Mouse (Mus musculus) CD4-positive naive resting alpha-beta T cell, adult 57 days (primary cell): ENCODE results near the gene Nol3. TPM values are rescaled to one million over a fixed set of nuclear protein-coding genes. Genes with fewer than 3 reads are reported as not detected.

Experiments
- total RNA-seq: library from RNA; stranded (reverse); gene quantifications from one replicate; pipeline ENCODE4 v1.2.4, GENCODE M21; 2023

Nol3 gene
- total RNA-seq: not detected

DNA sequence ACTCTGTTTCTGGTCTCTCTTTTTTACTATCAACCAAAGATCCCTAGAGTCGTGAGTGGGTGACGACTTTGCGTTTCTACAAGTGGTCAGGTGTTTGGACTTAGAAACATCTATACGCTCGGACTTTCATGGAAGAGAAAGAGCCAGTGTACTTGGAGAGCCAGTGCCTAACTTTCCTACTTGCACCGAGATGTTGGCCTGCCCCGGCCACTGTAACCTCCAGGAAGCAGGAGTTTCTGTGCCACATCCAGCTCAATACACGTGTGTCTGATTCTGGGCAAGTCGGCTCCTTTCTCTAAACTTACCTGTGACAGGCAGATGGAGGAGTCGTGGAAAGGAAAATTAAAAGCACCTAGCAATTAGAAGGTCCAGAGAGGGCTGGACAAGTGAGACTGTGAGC lies at the start of gene Nol3:
Gene Nol3, plus strand, starts transcription at position 301 of the 400 bp plus-strand sequence.

DNA sequence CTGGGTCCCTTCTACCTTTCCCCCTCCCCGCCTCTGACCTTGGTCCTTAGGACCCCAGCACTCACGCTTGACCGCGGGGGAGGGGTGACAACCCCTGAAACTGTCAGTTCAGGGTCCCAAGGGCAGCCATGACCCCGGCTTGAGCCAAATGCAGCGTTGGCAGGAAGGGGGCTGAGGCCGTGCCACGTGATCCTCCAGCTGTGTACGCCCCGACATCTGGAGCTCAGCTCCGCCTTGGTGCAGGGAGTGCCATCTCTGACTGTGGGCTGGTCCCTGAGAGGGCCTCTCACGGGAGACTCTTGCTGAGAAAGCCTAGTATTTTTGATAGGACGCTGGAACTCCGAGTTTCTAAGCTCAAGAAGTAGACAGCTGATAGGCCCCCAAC lies 21.0 kb upstream of the Nol3 start, which contains the start of gene B3gnt9:
Gene B3gnt9, minus strand, starts transcription at position 188 of the 385 bp plus-strand sequence.

DNA sequence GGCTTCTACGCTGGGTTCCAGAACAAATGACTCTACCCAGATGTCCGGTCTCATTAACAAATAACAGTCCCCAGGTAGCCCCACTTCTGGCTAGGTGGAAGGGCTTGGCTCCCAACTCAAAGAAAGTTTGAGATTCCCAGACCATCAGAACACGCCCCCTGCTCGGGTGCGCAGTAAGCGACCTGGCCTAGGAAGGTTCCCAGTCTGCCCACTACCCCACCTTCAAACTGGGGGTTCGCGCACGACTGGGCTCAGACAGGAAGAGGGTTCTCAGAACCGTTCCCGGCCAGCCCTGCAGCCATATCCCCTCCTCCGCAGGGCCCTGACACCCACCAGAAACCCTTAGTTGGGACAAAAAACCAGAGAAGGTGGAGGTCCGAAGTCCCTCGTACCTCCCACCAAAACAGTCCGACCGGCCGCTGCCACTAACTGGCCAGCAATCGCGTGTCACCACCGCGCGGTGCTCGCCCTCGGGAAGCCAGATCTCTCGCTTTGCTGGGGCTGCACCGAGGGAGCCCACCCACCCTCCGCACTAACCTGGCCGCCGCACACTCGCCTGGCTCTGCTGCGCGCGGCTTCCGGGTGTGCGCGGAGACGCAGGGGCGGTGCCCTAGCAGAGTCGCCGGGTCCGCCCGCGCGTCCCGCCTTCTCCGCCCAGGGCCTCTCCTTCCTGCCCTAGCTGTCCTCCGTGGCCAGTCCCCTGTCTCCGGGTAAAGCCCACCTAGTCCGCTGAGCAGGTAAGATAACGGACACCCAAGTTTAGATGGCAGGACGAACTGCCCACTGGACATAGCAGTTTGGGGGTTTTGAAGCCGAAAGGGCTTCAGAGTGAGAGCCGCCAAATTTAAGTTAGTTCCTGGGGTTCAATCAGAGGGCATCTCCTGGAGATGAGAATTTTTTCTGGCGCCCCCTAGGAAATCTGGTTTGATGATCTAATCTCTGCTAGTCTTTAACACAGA lies 11.6 kb upstream of the Nol3 start, which contains the start of the genes Tradd and Fbxl8:
Gene Tradd, minus strand, starts transcription at position 586 of the 959 bp plus-strand sequence.
Gene Fbxl8, plus strand, starts transcription at position 625 of the 959 bp plus-strand sequence.

DNA sequence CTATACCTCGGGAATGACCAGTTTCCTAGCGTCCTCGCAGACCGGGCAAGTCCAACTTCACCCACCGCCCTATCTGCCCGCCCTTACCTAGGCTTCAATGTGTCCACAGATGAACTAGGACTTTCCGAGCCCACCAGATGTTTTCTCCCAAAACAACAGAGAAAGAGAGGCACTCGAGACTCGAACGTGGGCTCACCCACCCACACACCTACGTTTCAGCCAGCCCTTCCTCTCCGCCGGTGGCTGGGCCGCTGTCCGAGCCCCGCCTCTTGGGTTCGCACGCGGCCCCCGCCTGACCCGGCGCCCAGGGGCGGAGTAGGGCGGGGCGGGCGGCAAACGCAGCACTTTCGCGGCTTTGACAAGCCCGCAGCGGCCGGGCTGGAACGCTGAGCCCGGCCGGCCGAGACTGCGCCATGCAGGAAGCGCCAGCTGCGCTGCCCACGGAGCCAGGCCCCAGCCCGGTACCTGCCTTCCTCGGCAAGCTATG lies 6.4 kb upstream of the Nol3 start, which contains the start of gene Hsf4:
Gene Hsf4, plus strand, starts transcription at position 341 of the 487 bp plus-strand sequence.

DNA sequence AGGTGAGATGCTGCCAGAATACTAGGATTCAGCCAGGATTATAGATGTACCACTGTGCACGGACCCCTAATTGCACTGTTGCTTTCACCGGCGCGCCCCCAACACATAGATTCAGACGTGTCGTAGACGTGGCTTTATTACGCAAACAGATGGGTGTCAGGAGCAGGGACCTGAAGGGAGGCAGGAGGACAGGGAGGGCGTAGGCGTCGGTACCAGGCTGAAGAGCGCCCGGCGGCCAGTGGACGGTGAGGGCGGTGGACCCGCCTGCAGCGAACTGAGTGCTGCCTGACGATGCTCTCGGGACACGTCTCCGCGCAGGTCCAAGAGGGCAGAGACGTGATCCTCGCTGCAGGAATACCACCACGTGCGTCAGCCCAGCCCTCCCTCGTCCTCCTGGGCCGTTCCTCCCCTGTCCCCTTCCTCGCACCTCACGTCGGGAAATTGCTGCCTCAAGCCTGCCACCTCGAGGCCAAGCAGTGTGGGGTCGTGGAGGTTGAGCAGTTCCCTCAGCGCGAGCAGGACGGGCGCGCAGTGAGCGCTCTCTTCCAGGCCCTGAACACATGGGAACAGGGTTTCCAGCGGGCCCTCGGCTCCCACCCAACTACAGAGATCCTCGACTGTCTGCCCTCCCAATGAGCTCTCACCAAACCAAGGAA lies 14.0 kb downstream of the Nol3 start, which contains the start of gene 4931428F04Rik:
Gene 4931428F04Rik, minus strand, starts transcription at position 60 of the 656 bp plus-strand sequence.

DNA sequence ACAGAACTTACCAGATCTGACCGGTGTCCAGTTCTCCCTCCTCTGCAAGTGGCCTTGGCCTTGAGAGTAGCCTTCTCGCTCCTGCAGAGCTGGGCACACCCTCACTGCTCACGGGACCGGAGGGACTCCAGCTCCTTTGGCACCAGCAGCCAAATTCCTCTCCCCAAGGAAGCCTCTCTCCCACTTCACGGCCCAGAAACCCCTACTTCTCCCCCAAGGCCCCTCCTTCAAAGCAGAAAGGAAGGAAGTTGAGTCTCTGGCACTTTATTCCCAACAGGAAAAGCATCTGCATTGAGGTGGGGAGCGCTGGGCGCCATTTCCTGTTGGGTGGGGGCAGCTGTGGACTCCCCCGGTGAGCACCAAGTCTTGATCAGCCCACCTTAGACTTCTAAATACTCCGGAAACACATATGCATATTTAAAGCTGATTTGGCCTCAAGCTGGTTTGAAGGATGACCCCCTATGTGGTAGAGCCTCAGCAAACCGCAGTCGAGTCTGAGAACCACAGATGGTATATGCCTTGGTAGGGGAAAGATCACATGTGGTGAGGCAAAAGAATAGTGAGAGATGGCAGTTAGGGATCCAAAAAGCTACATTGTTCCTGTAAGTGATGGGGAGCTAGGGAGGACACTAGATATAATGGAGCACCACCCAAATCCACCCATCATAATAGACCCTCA lies 20.1 kb downstream of the Nol3 start, which contains the start of gene Exoc3l:
Gene Exoc3l, minus strand, starts transcription at position 207 of the 679 bp plus-strand sequence.

DNA sequence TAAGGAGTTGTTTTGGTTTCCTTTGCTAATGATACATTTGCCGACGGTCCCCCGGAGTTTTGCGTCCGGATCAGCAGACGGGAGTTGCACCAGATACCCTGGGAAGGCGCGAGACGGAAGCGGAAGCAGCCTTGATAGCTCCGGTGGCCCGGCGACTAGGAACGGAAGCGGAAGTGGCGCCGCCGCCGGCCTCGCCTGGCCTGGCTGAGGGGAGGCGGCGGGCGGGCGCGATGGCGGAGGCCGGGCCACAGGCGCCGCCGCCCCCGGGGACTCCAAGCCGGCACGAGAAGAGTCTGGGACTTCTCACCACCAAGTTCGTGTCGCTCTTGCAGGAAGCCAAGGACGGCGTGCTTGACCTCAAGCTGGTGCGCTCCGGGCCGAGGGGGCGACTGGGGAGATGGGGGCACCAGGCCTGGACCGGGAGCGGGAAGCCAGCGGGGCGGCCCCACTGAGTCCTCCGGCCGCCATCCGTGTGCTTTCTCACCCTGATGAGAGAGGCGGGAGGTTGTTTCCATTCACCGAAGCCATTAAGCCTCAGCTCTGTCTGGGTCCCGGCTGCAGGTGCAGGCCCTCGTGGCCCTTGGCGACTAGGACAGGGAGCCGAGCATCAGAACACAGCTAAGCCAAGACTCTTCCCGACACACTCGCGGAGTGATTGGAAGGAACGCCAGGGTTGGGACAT lies 21.7 kb downstream of the Nol3 start, which contains the start of gene E2f4:
Gene E2f4, plus strand, starts transcription at position 153 of the 682 bp plus-strand sequence.

DNA sequence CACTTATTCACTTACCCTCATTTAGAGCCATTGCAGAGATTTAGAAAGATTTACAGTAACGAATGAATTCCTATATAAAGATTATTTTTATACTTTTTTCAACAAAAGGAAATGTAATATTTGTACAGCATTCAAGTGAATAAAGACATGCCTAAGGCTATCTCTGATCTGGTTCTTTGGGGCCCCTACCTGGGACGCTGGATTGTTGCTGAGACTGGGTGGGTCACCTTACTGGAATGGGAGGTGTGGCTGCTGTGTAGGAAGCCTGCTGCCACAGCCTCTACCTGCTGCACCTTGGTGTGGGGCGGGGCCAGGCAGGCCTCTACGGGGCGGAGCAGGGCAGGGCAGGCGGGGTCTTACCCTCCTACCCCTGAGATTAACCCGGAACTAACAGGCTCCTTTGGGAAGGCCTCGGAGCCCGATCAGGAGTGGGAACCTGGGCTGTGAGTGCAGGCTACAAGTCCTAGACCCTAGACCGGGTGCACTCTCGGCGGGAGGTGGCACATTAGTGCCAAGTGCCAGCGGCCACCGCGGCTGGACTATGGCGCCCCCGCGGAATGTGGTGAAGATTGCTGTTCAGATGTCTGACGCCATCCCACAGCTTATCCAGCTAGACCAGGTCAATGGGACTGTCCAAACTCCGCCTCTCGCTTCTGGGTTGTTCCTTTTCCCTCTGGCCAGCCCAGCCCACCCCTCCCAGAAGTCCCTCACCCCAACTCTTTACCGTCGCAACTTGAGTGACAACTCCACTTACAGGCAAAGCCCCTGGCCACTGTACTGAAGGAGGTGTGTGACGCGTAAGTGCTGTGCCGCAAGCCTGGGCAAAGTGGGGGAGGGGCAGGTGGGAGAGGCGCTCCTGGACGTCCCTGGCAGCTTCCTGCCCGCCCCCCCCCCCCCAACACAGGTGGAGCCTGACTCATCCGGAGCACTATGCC lies 29.5 kb downstream of the Nol3 start, which contains the start of gene Elmo3:
Gene Elmo3, plus strand, starts transcription at position 391 of the 935 bp plus-strand sequence.

DNA sequence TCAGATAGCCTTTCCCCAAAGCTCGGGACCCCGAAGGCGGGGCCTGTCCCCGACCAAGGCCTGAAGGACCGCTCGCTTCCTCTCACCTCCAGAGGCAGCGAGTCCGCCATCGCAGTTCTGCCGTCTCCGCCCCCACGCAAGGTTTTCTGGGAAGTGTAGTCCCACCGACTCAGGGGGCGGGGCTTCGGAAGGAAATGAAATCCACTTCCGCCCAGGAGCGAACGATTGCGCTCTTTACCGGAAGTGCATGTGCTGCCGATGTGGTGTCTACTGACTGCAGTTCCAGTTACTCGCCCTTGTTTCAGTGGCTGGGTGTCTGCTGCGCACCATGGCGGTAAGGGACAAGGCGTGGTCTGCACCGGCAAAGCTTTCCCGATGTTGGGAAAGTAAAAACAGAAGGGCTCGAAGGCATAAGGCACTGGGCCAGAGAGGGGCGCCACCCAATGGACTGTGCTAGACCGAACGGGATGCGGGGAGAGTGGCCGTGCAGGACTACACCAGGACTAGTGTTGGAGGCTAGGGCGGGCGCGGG lies 50.3 kb downstream of the Nol3 start, which contains the start of the genes Lrrc29 and Tmem208:
Gene Lrrc29, minus strand, starts transcription at position 138 of the 532 bp plus-strand sequence.
Gene Tmem208, plus strand, starts transcription at position 214 of the 532 bp plus-strand sequence.

Other genes starting within 250 kb of the Nol3 start
- not detected for gene Ces3a, start 227.5 kb upstream of the Nol3 start, total RNA-seq
- gene Ces3b, start 192.4 kb upstream of the Nol3 start, total RNA-seq: not detected
- not detected for gene Ces4a, start 144.3 kb upstream of the Nol3 start, total RNA-seq
- gene Cbfb, start 105.5 kb upstream of the Nol3 start, total RNA-seq: 99.9 TPM
- gene D230025D16Rik, start 51.0 kb upstream of the Nol3 start, total RNA-seq: 25.0 TPM
- gene B3gnt9, start 21.0 kb upstream of the Nol3 start, total RNA-seq: 2.3 TPM
- gene Tradd, start 11.5 kb upstream of the Nol3 start, total RNA-seq: 25.6 TPM
- gene Fbxl8, start 11.5 kb upstream of the Nol3 start, total RNA-seq: 11.0 TPM
- 1.0 TPM for gene Hsf4, start 6.3 kb upstream of the Nol3 start, total RNA-seq
- gene 4931428F04Rik, start 13.7 kb downstream of the Nol3 start, total RNA-seq: 4.5 TPM
- gene Exoc3l, start 20.0 kb downstream of the Nol3 start, total RNA-seq: 1.7 TPM
- 85.2 TPM for gene E2f4, start 21.5 kb downstream of the Nol3 start, total RNA-seq
- gene Elmo3, start 29.5 kb downstream of the Nol3 start, total RNA-seq: 3.6 TPM
- 7.3 TPM for gene Lrrc29, start 50.1 kb downstream of the Nol3 start, total RNA-seq
- gene Tmem208, start 50.2 kb downstream of the Nol3 start, total RNA-seq: 33.2 TPM
- 27.3 TPM for gene Fhod1, start 71.8 kb downstream of the Nol3 start, total RNA-seq
- 0.44 TPM for gene Slc9a5, start 72.7 kb downstream of the Nol3 start, total RNA-seq
- gene Plekhg4, start 97.1 kb downstream of the Nol3 start, total RNA-seq: not detected
- not detected for gene Kctd19, start 137.4 kb downstream of the Nol3 start, total RNA-seq
- not detected for gene Lrrc36, start 137.4 kb downstream of the Nol3 start, total RNA-seq
- 1.8 TPM for gene Tppp3, start 195.4 kb downstream of the Nol3 start, total RNA-seq
- 4.1 TPM for gene Zdhhc1, start 220.8 kb downstream of the Nol3 start, total RNA-seq
- not detected for gene Hsd11b2, start 242.6 kb downstream of the Nol3 start, total RNA-seq